Mouse (Mus musculus): ENCODE data around the gene Pik3cg. TPM values are rescaled to one million over a fixed set of nuclear protein-coding genes. Genes with fewer than 3 reads are reported as not detected.
A peak's percentile ranks its signal among the peaks of the same experiment; 100 is the strongest.

Gene Pik3cg
- polyA plus RNA-seq, 1 experiment from 2014 or later = 3.3 TPM

DNA sequence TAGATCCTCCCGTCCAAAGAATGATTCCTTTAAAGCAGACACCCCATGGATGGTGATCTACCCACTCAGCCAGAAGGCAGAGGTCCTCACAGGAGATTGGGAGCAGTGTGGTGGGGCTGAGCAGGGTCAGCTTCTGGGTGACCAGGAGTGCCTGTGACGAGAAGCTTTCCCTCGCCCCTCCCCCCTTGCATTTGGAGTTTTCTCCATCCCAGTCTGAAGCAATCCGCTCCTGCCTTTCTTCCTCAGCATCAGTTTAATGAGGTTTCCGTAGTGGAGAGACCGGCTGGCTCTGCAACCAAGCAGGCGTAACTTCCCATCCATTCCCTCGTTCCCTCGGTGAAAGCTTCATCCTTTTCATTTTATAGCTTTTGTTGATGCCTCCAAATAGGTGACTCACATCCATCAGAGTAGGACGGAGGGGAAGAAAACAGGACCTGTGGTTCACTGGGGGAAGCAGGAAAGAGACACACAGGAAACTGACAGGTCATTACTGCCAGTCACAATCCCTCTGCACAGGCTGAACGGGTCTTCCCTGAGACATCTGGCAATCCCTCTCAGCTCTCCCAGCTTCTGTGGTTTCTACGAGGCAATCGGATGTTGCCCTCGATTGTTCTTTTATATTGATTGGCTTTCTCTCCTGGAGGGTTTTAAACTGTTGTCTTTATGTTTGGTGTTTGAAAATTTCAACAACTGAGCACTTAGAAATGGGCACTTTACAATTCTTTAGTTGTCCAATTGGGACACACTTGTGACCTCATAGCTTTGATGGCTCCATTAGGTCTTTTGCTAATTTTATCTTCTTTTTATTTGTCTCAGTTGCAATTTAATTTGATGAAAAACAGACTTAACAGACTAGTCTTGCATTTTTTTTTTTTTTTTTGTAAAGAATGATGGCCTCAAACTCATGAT is 80.6 kb downstream of the Pik3cg start:
- Histone ChIP-seq H3K27ac (ENCODE audit: low read depth) (no peak overlapping the region), H3K4me1 (ENCODE audit: insufficient read depth) (peaks cover 51% of the 10 kb centered on the region), H3K9ac (replicated peaks) (peak overlapping the region; percentile 31; the same call in 1 of the 2 replicates), H3K4me2 (ENCODE audit: low read depth, low read length) (peak overlapping the region; percentile 23), H3K36me3 (replicated peaks; ENCODE audit: insufficient read depth, low read length) (no peaks in the 10 kb centered on the region), H3K9me3 (ENCODE audit: low read length) (no peaks in the 10 kb centered on the region), H3K4me3 (ENCODE audit: low read depth, low read length) (no peak overlapping the region), H3K27me3 (ENCODE audit: insufficient read depth, low read length) (no peaks in the 10 kb centered on the region)
- no peak for TF ChIP-seq EP300 (IDR thresholded peaks at IDR 0.05; ENCODE audit: low read depth)
- no peak for TF ChIP-seq CTCF (IDR thresholded peaks at IDR 0.05; ENCODE audit: low read depth)
- WGBS (ENCODE audit: insufficient replicate concordance) = 24% methylated on average over 14 of the region's 14 CpGs
- ATAC-seq (no peak), DNase-seq (no peak)

GRCm38 (mm10) chr12:32127158-32127557 is 81.3 kb downstream of the Pik3cg start:
- Histone ChIP-seq H3K4me3 (ENCODE audit: low read depth, low read length) (no peak overlapping the region), H3K9me3 (ENCODE audit: low read length) (no peaks in the 10 kb centered on the region), H3K9ac (replicated peaks) (no peak overlapping the region), H3K4me1 (ENCODE audit: insufficient read depth) (peaks cover 47% of the 10 kb centered on the region), H3K36me3 (replicated peaks; ENCODE audit: insufficient read depth, low read length) (no peaks in the 10 kb centered on the region), H3K27me3 (ENCODE audit: insufficient read depth, low read length) (no peaks in the 10 kb centered on the region), H3K4me2 (ENCODE audit: low read depth, low read length) (peak overlapping the region; percentile 23; the same call in 1 of the 2 replicates), H3K27ac (ENCODE audit: low read depth) (no peak overlapping the region)
- 22% methylated on average over 2 of the region's 2 CpGs for whole genome bisulfite sequencing (ENCODE audit: insufficient replicate concordance)
- TF ChIP-seq EP300 (IDR thresholded peaks at IDR 0.05; ENCODE audit: low read depth) = no peak
- TF ChIP-seq CTCF (IDR thresholded peaks at IDR 0.05; ENCODE audit: low read depth) = no peak
- DNase-seq (no peak), ATAC-seq (no peak)

DNA sequence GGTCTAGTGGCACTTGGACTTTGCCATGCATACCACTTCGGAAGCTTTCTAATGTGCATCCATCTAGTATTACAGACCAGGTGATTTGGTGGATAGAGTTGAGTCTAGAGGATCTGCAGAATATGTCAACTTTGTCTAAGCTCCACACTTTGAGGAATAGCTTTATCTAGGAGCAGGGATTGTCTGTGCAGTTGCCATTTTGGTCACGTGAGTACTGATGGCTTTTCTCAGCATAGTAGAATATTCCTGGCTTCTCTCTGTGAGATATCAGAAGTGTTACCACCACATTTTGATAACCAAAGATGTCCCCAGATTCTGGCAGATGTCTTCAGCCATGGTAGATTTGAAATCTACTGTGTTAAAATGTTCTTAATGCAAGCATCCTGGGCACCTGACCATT is 84.0 kb downstream of the Pik3cg start:
- ATAC-seq = no peak
- Histone ChIP-seq H3K36me3 (replicated peaks; ENCODE audit: insufficient read depth, low read length) (no peaks in the 10 kb centered on the region), H3K9me3 (ENCODE audit: low read length) (no peaks in the 10 kb centered on the region), H3K4me2 (ENCODE audit: low read depth, low read length) (peak overlapping the region; percentile 58; the same call in 1 of the 2 replicates), H3K27me3 (ENCODE audit: insufficient read depth, low read length) (no peaks in the 10 kb centered on the region), H3K9ac (replicated peaks) (peak overlapping the region; percentile 69; the same call in 1 of the 2 replicates), H3K4me3 (ENCODE audit: low read depth, low read length) (no peak overlapping the region), H3K4me1 (ENCODE audit: insufficient read depth) (peaks cover 32% of the 10 kb centered on the region), H3K27ac (ENCODE audit: low read depth) (peak overlapping the region; percentile 93)
- 77% methylated on average over 2 of the region's 2 CpGs for WGBS (ENCODE audit: insufficient replicate concordance)
- no peak for TF ChIP-seq CTCF (IDR thresholded peaks at IDR 0.05; ENCODE audit: low read depth)
- TF ChIP-seq EP300 (IDR thresholded peaks at IDR 0.05; ENCODE audit: low read depth) = no peak
- no peak for DNase-seq

- H3K9ac ChIP-seq (replicated peaks) = peak overlapping the region; percentile 69
- H3K27me3 ChIP-seq (ENCODE audit: insufficient read depth, low read length) = no peaks in the 10 kb centered on the region
- peak; percentile 9; the same call in 1 of the 2 replicates for ATAC-seq
- peak overlapping the region; percentile 48; the same call in 1 of the 2 replicates for H3K4me3 ChIP-seq (ENCODE audit: low read depth, low read length)
- DNase-seq = no peak
- WGBS (ENCODE audit: insufficient replicate concordance) = 41% methylated on average over 8 of the region's 8 CpGs
- H3K36me3 ChIP-seq (replicated peaks; ENCODE audit: insufficient read depth, low read length) = no peaks in the 10 kb centered on the region
- H3K4me1 ChIP-seq (ENCODE audit: insufficient read depth) = peaks cover 32% of the 10 kb centered on the region
- no peaks in the 10 kb centered on the region for H3K9me3 ChIP-seq (ENCODE audit: low read length)
- peak overlapping the region; percentile 58 for H3K4me2 ChIP-seq (ENCODE audit: low read depth, low read length)
- TF ChIP-seq CTCF (IDR thresholded peaks at IDR 0.05; ENCODE audit: low read depth) = no peak
- no peak for TF ChIP-seq EP300 (IDR thresholded peaks at IDR 0.05; ENCODE audit: low read depth)
- H3K27ac ChIP-seq (ENCODE audit: low read depth) = peak overlapping the region; percentile 93
Measured at GRCm38 (mm10) chr12:32124030-32124429, 84.4 kb downstream of the Pik3cg start.

- Histone ChIP-seq H3K4me1 (ENCODE audit: insufficient read depth) (peaks cover 32% of the 10 kb centered on the region), H3K27ac (ENCODE audit: low read depth) (peak overlapping the region; percentile 93), H3K9me3 (ENCODE audit: low read length) (no peaks in the 10 kb centered on the region), H3K4me3 (ENCODE audit: low read depth, low read length) (peak overlapping the region; percentile 48), H3K36me3 (replicated peaks; ENCODE audit: insufficient read depth, low read length) (no peaks in the 10 kb centered on the region), H3K27me3 (ENCODE audit: insufficient read depth, low read length) (no peaks in the 10 kb centered on the region), H3K9ac (replicated peaks) (peak overlapping the region; percentile 69), H3K4me2 (ENCODE audit: low read depth, low read length) (peak overlapping the region; percentile 58)
- TF ChIP-seq CTCF (IDR thresholded peaks at IDR 0.05; ENCODE audit: low read depth) (no peak), EP300 (IDR thresholded peaks at IDR 0.05; ENCODE audit: low read depth) (peak; percentile 90)
- WGBS (ENCODE audit: insufficient replicate concordance) = 30% methylated on average over 5 of the region's 5 CpGs
- ATAC-seq (peak; percentile 89), DNase-seq (peak; percentile 63)
Measured at GRCm38 (mm10) chr12:32123559-32123958, 84.9 kb downstream of the Pik3cg start.

Other genes with a start within 250 kb of the Pik3cg start
- gene Prkar2b, start 147.4 kb downstream of the Pik3cg start, polyA plus RNA-seq (2015; fragmentation: Nextera tagmentation; extraction: Ambion mirVana) = 34.0 and 34.6 TPM in 2 replicates
- gene Ccdc71l, start 170.0 kb upstream of the Pik3cg start, polyA plus RNA-seq (2015; fragmentation: Nextera tagmentation; extraction: Ambion mirVana) = 2.7 and 3.1 TPM in 2 replicates